ENCODE assay signal across 8 mouse cellular contexts in the genomic region with DNA sequence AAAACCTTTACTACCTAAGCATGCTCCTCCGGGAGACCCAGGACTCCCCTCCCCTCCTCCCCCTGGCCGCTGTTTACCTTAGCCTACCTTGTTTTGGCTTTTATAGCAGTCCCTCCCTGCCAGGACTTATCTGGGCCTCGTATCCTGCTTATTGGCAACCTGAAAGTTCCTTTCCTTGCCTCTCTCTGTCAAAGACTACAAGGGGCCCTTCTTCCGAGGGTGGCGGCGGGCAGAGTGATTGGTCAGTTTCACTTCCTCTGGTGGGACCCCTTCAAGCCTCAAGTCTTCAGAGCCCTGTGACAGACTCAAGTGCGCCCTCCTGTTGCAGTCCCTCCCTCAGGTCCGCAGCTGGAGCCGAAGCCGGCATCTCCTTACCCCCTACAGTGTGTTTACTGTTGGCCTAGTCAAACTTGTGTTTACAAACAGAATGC. TPM values are rescaled to one million over a fixed set of nuclear protein-coding genes. Genes with fewer than 3 reads are reported as not detected.
DNase-seq lines count a peak whose midpoint lies in the region; ATAC-seq lines count a peak whose summit lies in the region.

No protein-coding gene starts in this region.

- H3K4me2 ChIP-seq in heart, embryonic 13.5 days: peak overlapping the region; percentile 83
- H3K4me2 ChIP-seq in kidney, embryonic 16.5 days (replicated peaks; ENCODE audit: low read depth, low read length): peak overlapping the region; percentile 78
- peak overlapping the region; percentile 66 for H3K4me2 ChIP-seq in neural tube, embryonic 12.5 days (replicated peaks)

- no peaks in the 10 kb centered on the region for H3K27me3 ChIP-seq in embryonic facial prominence, embryonic 10.5 days (replicated peaks; ENCODE audit: low read depth, poor library complexity, severe bottlenecking)
- H3K27me3 ChIP-seq in heart, embryonic 13.5 days (replicated peaks): no peaks in the 10 kb centered on the region
- H3K27me3 ChIP-seq in kidney, embryonic 16.5 days (ENCODE audit: insufficient read depth, low read length): no peaks in the 10 kb centered on the region
- no peaks in the 10 kb centered on the region for H3K27me3 ChIP-seq in neural tube, embryonic 12.5 days (replicated peaks)

- H3K4me1 ChIP-seq in embryonic facial prominence, embryonic 10.5 days: peaks cover 52% of the 10 kb centered on the region
- peaks cover 58% of the 10 kb centered on the region for H3K4me1 ChIP-seq in heart, embryonic 13.5 days
- peaks cover 36% of the 10 kb centered on the region for H3K4me1 ChIP-seq in kidney, embryonic 16.5 days (ENCODE audit: insufficient read depth, low read length)
- peaks cover 38% of the 10 kb centered on the region for H3K4me1 ChIP-seq in neural tube, embryonic 12.5 days

- peak overlapping the region; percentile 99 for H3K9ac ChIP-seq in heart, embryonic 13.5 days
- H3K9ac ChIP-seq in kidney, embryonic 16.5 days (replicated peaks; ENCODE audit: low read length): peak overlapping the region; percentile 59
- no peak overlapping the region for H3K9ac ChIP-seq in neural tube, embryonic 12.5 days

- H3K4me3 ChIP-seq in embryonic facial prominence, embryonic 10.5 days: peak overlapping the region; percentile 84
- H3K4me3 ChIP-seq in heart, embryonic 13.5 days: peak overlapping the region; percentile 99
- peak overlapping the region; percentile 97 for H3K4me3 ChIP-seq in kidney, embryonic 16.5 days (ENCODE audit: low read length)
- peak overlapping the region; percentile 98 for H3K4me3 ChIP-seq in neural tube, embryonic 12.5 days

- peaks cover 13% of the 10 kb centered on the region for H3K36me3 ChIP-seq in embryonic facial prominence, embryonic 10.5 days (replicated peaks)
- H3K36me3 ChIP-seq in heart, embryonic 13.5 days: peaks cover 12% of the 10 kb centered on the region
- peaks cover 5% of the 10 kb centered on the region; the same call in 1 of the 2 replicates for H3K36me3 ChIP-seq in kidney, embryonic 16.5 days (ENCODE audit: insufficient read depth, low read length)
- H3K36me3 ChIP-seq in neural tube, embryonic 12.5 days: no peaks in the 10 kb centered on the region

- peak; percentile 83 for DNase-seq in 416B (ENCODE audit: low read depth)
- peak; percentile 76 for DNase-seq in adipocyte (ENCODE audit: low spot score)
- peak; percentile 65 for DNase-seq in embryonic facial prominence, embryonic 10.5 days (ENCODE audit: low spot score)
- DNase-seq in lung, adult 18-20 months: peak; percentile 60 to 69
- DNase-seq in thymus, postnatal 0 days (ENCODE audit: low spot score): peak; percentile 55

- ATAC-seq in heart, embryonic 13.5 days (ENCODE audit: extremely low read depth, insufficient number of reproducible peaks, low FRiP score, low TSS enrichment): no peak; the same call in 1 of the 2 replicates
- no peak for ATAC-seq in kidney, embryonic 16.5 days (ENCODE audit: low FRiP score, low TSS enrichment)
- ATAC-seq in neural tube, embryonic 12.5 days (ENCODE audit: low FRiP score, low read depth): no peak

- no peaks in the 10 kb centered on the region for H3K9me3 ChIP-seq in embryonic facial prominence, embryonic 10.5 days
- H3K9me3 ChIP-seq in heart, embryonic 13.5 days: no peaks in the 10 kb centered on the region
- H3K9me3 ChIP-seq in kidney, embryonic 16.5 days (ENCODE audit: low read length): no peaks in the 10 kb centered on the region
- H3K9me3 ChIP-seq in neural tube, embryonic 12.5 days: no peaks in the 10 kb centered on the region

- WGBS in embryonic facial prominence, embryonic 10.5 days: 1% methylated on average over 10 of the region's 10 CpGs
- WGBS in heart, embryonic 13.5 days: 2% methylated on average over 10 of the region's 10 CpGs
- WGBS in kidney, embryonic 16.5 days: 4% methylated on average over 10 of the region's 10 CpGs
- WGBS in neural tube, embryonic 12.5 days: 0% methylated on average over 10 of the region's 10 CpGs

- peak overlapping the region; percentile 55; the same call in 1 of the 2 replicates for H3K27ac ChIP-seq in embryonic facial prominence, embryonic 10.5 days (replicated peaks)
- H3K27ac ChIP-seq in heart, embryonic 13.5 days (replicated peaks): peak overlapping the region; percentile 94
- peak overlapping the region; percentile 21 for H3K27ac ChIP-seq in kidney, embryonic 16.5 days (ENCODE audit: low read length)
- H3K27ac ChIP-seq in neural tube, embryonic 12.5 days: no peak overlapping the region

RNA-seq across cellular contexts. Expression of a gene that starts 1.6 kb away (rescaled TPM):
- polyA plus RNA-seq in embryonic facial prominence, embryonic 10.5 days (2016; fragmentation: Nextera tagmentation; extraction: Ambion mirVana): 8.4 and 9.9 TPM in 2 replicates
- 4.7 and 5.8 TPM in 2 replicates for polyA plus RNA-seq in heart, embryonic 13.5 days (2015; fragmentation: Nextera tagmentation; extraction: Ambion mirVana)
- polyA plus RNA-seq in kidney, embryonic 16.5 days (2015; fragmentation: Nextera tagmentation; extraction: Ambion mirVana): 5.2 and 5.6 TPM in 2 replicates
- polyA plus RNA-seq in neural tube, embryonic 12.5 days (2016; fragmentation: Nextera tagmentation; extraction: Ambion mirVana): 13.2 and 13.8 TPM in 2 replicates
- 6.3 and 9.4 TPM in 2 replicates for polyA plus RNA-seq in thymus, postnatal 0 days (2015; fragmentation: Nextera tagmentation; extraction: Ambion mirVana)

RNA-seq across cellular contexts. Expression of a gene that starts 1.8 kb away (rescaled TPM):
- 261 and 262 TPM in 2 replicates for polyA plus RNA-seq in embryonic facial prominence, embryonic 10.5 days (2016; fragmentation: Nextera tagmentation; extraction: Ambion mirVana)
- polyA plus RNA-seq in heart, embryonic 13.5 days (2015; fragmentation: Nextera tagmentation; extraction: Ambion mirVana): 133 and 137 TPM in 2 replicates
- 166 and 173 TPM in 2 replicates for polyA plus RNA-seq in kidney, embryonic 16.5 days (2015; fragmentation: Nextera tagmentation; extraction: Ambion mirVana)
- polyA plus RNA-seq in neural tube, embryonic 12.5 days (2016; fragmentation: Nextera tagmentation; extraction: Ambion mirVana): 326 and 329 TPM in 2 replicates
- 110 TPM in 2 replicates for polyA plus RNA-seq in thymus, postnatal 0 days (2015; fragmentation: Nextera tagmentation; extraction: Ambion mirVana)

RNA-seq across cellular contexts. Expression of a gene that starts 59.2 kb away (rescaled TPM):
- polyA plus RNA-seq in embryonic facial prominence, embryonic 10.5 days (2016; fragmentation: Nextera tagmentation; extraction: Ambion mirVana): 24.7 and 27.4 TPM in 2 replicates
- 35.5 and 36.3 TPM in 2 replicates for polyA plus RNA-seq in heart, embryonic 13.5 days (2015; fragmentation: Nextera tagmentation; extraction: Ambion mirVana)
- polyA plus RNA-seq in kidney, embryonic 16.5 days (2015; fragmentation: Nextera tagmentation; extraction: Ambion mirVana): 44.5 and 45.8 TPM in 2 replicates
- 41.2 and 42.1 TPM in 2 replicates for polyA plus RNA-seq in neural tube, embryonic 12.5 days (2016; fragmentation: Nextera tagmentation; extraction: Ambion mirVana)
- 58.0 and 64.2 TPM in 2 replicates for polyA plus RNA-seq in thymus, postnatal 0 days (2015; fragmentation: Nextera tagmentation; extraction: Ambion mirVana)
